Mouse (Mus musculus) liver, embryonic 14.5 days (tissue): Measurements from ENCODE around the gene Taldo1.
"Not testable (repeated sequence)": the region's sequence is repeated elsewhere in the genome, so short reads cannot be mapped to it uniquely, and the experiment has no call there.

Source experiments
- CTCF ChIP-seq: IDR thresholded peaks from 2 replicates; pipeline ENCODE4 v1.5.1; 2016; ENCODE audit warnings: antibody characterized with exemption, low read depth, control low read depth
- EP300 ChIP-seq: IDR thresholded peaks from 2 replicates; pipeline ENCODE4 v1.6.1; 2016; ENCODE audit warnings: antibody characterized with exemption, low read depth

DNA sequence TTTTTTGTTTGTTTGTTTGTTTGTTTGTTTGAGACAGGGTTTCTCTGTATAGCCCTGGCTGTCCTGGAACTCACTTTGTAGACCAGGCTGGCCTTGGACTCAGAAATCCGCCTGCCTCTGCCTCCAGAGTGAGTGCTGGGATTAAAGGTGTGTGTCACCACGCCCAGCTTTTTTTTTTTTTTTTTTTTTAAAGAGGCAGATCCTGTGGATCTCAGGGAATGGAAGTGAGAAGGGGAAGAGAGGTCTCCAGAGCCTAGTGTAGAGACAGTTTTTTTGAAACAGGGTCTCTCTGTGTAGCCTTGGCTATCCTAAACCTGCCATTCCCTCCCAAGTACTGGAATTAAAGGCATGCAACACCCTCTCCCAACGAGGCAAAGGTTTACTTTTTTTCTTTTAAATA, 54.4 kb downstream of the Taldo1 start:
- not testable (repeated sequence) for TF ChIP-seq CTCF, EP300
